Comparison of ENCODE assay signal across 10 mouse cellular contexts in the genomic region with DNA sequence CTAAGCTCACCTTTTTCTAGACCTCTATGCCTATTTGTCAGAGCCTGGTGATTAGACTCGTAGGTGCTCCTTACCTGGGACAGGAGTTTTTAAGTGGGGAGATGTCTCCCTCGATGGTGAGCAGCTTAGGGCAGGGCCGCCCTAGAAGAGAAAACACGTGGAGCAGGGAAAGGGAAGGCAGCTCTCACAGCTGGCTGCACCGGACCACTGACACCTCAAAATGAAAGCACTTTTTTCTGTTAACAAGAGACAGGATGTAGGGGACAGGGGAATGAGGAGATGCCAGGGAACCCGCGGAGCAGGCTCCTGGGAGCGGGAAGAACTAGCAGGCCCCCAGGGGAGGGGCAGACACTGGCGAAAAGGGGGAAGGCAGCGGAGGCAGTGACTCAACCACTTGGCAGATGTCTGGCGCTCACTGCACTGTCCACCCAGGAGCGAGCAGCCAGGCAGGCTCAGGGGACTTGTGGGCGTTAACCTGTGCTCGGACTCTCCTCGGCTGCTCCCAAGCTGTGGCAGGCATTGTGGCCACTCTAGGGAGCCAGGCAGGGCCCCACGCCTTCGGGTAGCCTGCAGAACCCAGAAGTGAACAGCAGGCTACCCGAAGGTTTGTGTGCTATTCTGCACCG. TPM values are rescaled to one million over a fixed set of nuclear protein-coding genes. Genes with fewer than 3 reads are reported as not detected.
DNase-seq lines count a peak whose midpoint lies in the region; ATAC-seq and TF ChIP-seq lines count a peak whose summit lies in the region.
"Had no signal": no experiment of that assay in that cellular context is flagged by ENCODE, and none has a peak within 500 bp of the region (broad histone marks: within the 10 kb centered on the region; RNA-seq: fewer than 3 reads in every experiment).

No protein-coding gene starts in this region.

- WGBS in limb, embryonic 10.5 days, result 63% methylated on average over 19 of the region's 19 CpGs
- WGBS in stomach, postnatal 0 days, result 60% methylated on average over 17 of the region's 19 CpGs
- 73% methylated on average over 19 of the region's 19 CpGs for WGBS in forebrain, embryonic 14.5 days

- H3K4me3 ChIP-seq in limb, embryonic 10.5 days, result no peak overlapping the region
- H3K4me3 ChIP-seq in stomach, postnatal 0 days (ENCODE audit: low read depth, low read length), result peak overlapping the region; percentile 10; the same call in 1 of the 2 replicates
- no peak overlapping the region for H3K4me3 ChIP-seq in forebrain, embryonic 14.5 days (ENCODE audit: low read depth, low read length)
- H3K4me3 ChIP-seq: embryonic facial prominence, embryonic 15.5 days had no signal

- ATAC-seq in stomach, postnatal 0 days (ENCODE audit: low FRiP score, low TSS enrichment), result 0 out of 2 replicates have a peak, but pooled peaks have one; percentile 35
- ATAC-seq in forebrain, embryonic 14.5 days, result no peak

- no peaks in the 10 kb centered on the region for H3K27me3 ChIP-seq in limb, embryonic 10.5 days (ENCODE audit: low read depth, poor library complexity, severe bottlenecking)
- no peaks in the 10 kb centered on the region for H3K27me3 ChIP-seq in stomach, postnatal 0 days (ENCODE audit: control insufficient read depth, insufficient read depth, low read length)
- no peaks in the 10 kb centered on the region for H3K27me3 ChIP-seq in forebrain, embryonic 14.5 days (replicated peaks; ENCODE audit: control insufficient read depth, insufficient read depth, low read length)
- H3K27me3 ChIP-seq: embryonic facial prominence, embryonic 15.5 days had no signal

- H3K9ac ChIP-seq in stomach, postnatal 0 days (ENCODE audit: low read length), result no peak overlapping the region
- no peak overlapping the region for H3K9ac ChIP-seq in forebrain, embryonic 14.5 days (ENCODE audit: low read length)
- H3K9ac ChIP-seq: embryonic facial prominence, embryonic 15.5 days had no signal

- peak; percentile 11 for DNase-seq in ovary, postnatal 36 days (ENCODE audit: low spot score)
- no peak for DNase-seq in ovary, postnatal 10 days (ENCODE audit: low spot score)
- peak; percentile 7 for DNase-seq in heart, adult 8-10 months (ENCODE audit: low spot score)
- DNase-seq in limb, embryonic 10.5 days (ENCODE audit: low spot score), result peak; percentile 27
- DNase-seq in stomach, postnatal 0 days (ENCODE audit: low spot score), result no peak
- DNase-seq in spleen, postnatal 4 days (ENCODE audit: low spot score in 2 of 2), result no peak
- DNase-seq in forebrain, embryonic 14.5 days (ENCODE audit: low spot score), result no peak
- DNase-seq in cerebellum, adult 9-11 months, result no peak

- TF ChIP-seq CTCF in stomach, postnatal 0 days (IDR thresholded peaks at IDR 0.05; ENCODE audit: low read depth), result no peak

- H3K36me3 ChIP-seq in limb, embryonic 10.5 days, result no peaks in the 10 kb centered on the region
- H3K36me3 ChIP-seq in stomach, postnatal 0 days (ENCODE audit: control insufficient read depth, insufficient read depth, low read length), result no peaks in the 10 kb centered on the region
- H3K36me3 ChIP-seq in forebrain, embryonic 14.5 days (ENCODE audit: control insufficient read depth, insufficient read depth, low read length), result no peaks in the 10 kb centered on the region
- H3K36me3 ChIP-seq: embryonic facial prominence, embryonic 15.5 days had no signal

- no peak overlapping the region for H3K27ac ChIP-seq in limb, embryonic 10.5 days
- H3K27ac ChIP-seq in stomach, postnatal 0 days (replicated peaks), result no peak overlapping the region
- H3K27ac ChIP-seq in forebrain, embryonic 14.5 days (ENCODE audit: low read depth, low read length), result no peak overlapping the region
- H3K27ac ChIP-seq: embryonic facial prominence, embryonic 15.5 days had no signal

- H3K9me3 ChIP-seq in limb, embryonic 10.5 days (replicated peaks), result no peaks in the 10 kb centered on the region; the same call in 1 of the 2 replicates
- no peaks in the 10 kb centered on the region for H3K9me3 ChIP-seq in stomach, postnatal 0 days (ENCODE audit: control insufficient read depth, low read length)
- H3K9me3 ChIP-seq in forebrain, embryonic 14.5 days (replicated peaks; ENCODE audit: control insufficient read depth, low read length), result no peaks in the 10 kb centered on the region
- H3K9me3 ChIP-seq: embryonic facial prominence, embryonic 15.5 days had no signal

- H3K4me1 ChIP-seq in limb, embryonic 10.5 days, result no peaks in the 10 kb centered on the region
- no peaks in the 10 kb centered on the region for H3K4me1 ChIP-seq in stomach, postnatal 0 days (replicated peaks; ENCODE audit: control insufficient read depth, insufficient read depth)
- H3K4me1 ChIP-seq in forebrain, embryonic 14.5 days (ENCODE audit: control insufficient read depth, insufficient read depth, low read length), result no peaks in the 10 kb centered on the region
- H3K4me1 ChIP-seq: embryonic facial prominence, embryonic 15.5 days had no signal

- H3K4me2 ChIP-seq in stomach, postnatal 0 days (replicated peaks; ENCODE audit: low read depth), result peak overlapping the region; percentile 17; the same call in 1 of the 2 replicates
- no peak overlapping the region for H3K4me2 ChIP-seq in forebrain, embryonic 14.5 days (ENCODE audit: low read length)
- H3K4me2 ChIP-seq: embryonic facial prominence, embryonic 15.5 days had no signal

- TF ChIP-seq EP300 in stomach, postnatal 0 days (optimal IDR thresholded peaks at IDR 0.05), result no peak

RNA-seq across cellular contexts. Expression of a gene that starts 58.8 kb away (rescaled TPM):
- total RNA-seq in heart, adult 8-10 months (2022), result under 1 TPM in 1 of 4 experiments, not detected in 3; 0.16 TPM
- not detected in 2 replicates for polyA plus RNA-seq in limb, embryonic 10.5 days (2016; fragmentation: Nextera tagmentation; extraction: Ambion mirVana)
- not detected in 2 replicates for polyA plus RNA-seq in stomach, postnatal 0 days (2015; fragmentation: Nextera tagmentation; extraction: Ambion mirVana)
- not detected in 2 replicates for polyA plus RNA-seq in forebrain, embryonic 14.5 days (2014; fragmentation: Nextera tagmentation; extraction: Ambion mirVana)
- total RNA-seq: liver, adult 2 months had no signal
- polyA plus RNA-seq: embryonic facial prominence, embryonic 15.5 days; liver, adult 2 months had no signal

Comparison
In these comparisons a context has a peak if more than half of its experiments do, and no peak if none do; other contexts are left out.
1. DNase-seq: peak in ovary, postnatal 36 days (single experiment), heart, adult 8-10 months (single experiment) and limb, embryonic 10.5 days (single experiment); none in ovary, postnatal 10 days (single experiment), stomach, postnatal 0 days (single experiment), spleen, postnatal 4 days (0 of 2), forebrain, embryonic 14.5 days (single experiment) and cerebellum, adult 9-11 months (single experiment).